Mouse (Mus musculus) intestine, embryonic 16.5 days (tissue): ENCODE measurements at regions not wholly inside any gene's neighbourhood (a gene's known extent, or its start where the extent isn't known, plus 50 kb on each side); places are given as distances from the start of the nearest gene placed in this dataset.

ENCODE experiments used
- ATAC-seq: fragments of 200-750 bp; cut with Nextera tagmentation; 2 replicates; pipeline ENCODE4 v1.8.0; 2017; ENCODE audit warnings: moderate TSS enrichment, moderate library complexity
- H3K27ac ChIP-seq: fragments of 300-500 bp; sonication (generic); 2 replicates; pipeline ENCODE4 v1.5.1; 2014; ENCODE audit warnings: mild to moderate bottlenecking, low read length
- H3K27me3 ChIP-seq: fragments of 300-500 bp; sonication (generic); replicated peaks from 2 replicates; pipeline ENCODE4 v1.6.1; 2014; ENCODE audit warnings: low read length, control low read depth, mixed read lengths; ENCODE audit not compliant: control insufficient read depth, insufficient read depth
- H3K36me3 ChIP-seq: fragments of 300-500 bp; sonication (generic); 2 replicates; pipeline ENCODE4 v1.6.1; 2014; ENCODE audit warnings: low read length, control low read depth; ENCODE audit not compliant: control insufficient read depth, insufficient read depth
- H3K4me1 ChIP-seq: fragments of 300-500 bp; sonication (generic); 2 replicates; pipeline ENCODE4 v1.6.1; 2014; ENCODE audit warnings: low read length, control low read depth, mixed read lengths; ENCODE audit not compliant: control insufficient read depth, insufficient read depth
- H3K4me2 ChIP-seq: fragments of 300-500 bp; sonication (generic); 2 replicates; pipeline ENCODE4 v1.6.1; 2014; ENCODE audit warnings: low read depth, low read length, control low read depth
- H3K4me3 ChIP-seq: fragments of 300-500 bp; sonication (generic); 2 replicates; pipeline ENCODE4 v1.5.1; 2014; ENCODE audit warnings: mild to moderate bottlenecking, low read length
- H3K9ac ChIP-seq: fragments of 300-500 bp; sonication (generic); 2 replicates; pipeline ENCODE4 v1.6.1; 2014; ENCODE audit warnings: low read depth, low read length
- H3K9me3 ChIP-seq: fragments of 300-500 bp; sonication (generic); 2 replicates; pipeline ENCODE4 v1.6.1; 2016; ENCODE audit warnings: low read length, control low read depth; ENCODE audit not compliant: control insufficient read depth
- WGBS: fragments of 180-500 bp; shearing (Covaris S2); extraction: QIAGEN DNeasy Blood & Tissue Kit; methylation state at CpG from one replicate; pipeline ENCODE4 v1.1.7; 2014; 5-methylcytosine and 5-hydroxymethylcytosine counted together

- H3K4me3 ChIP-seq = no peak overlapping the region
- no peaks in the 10 kb centered on the region for H3K4me1 ChIP-seq
- ATAC-seq = no peak
- no peaks in the 10 kb centered on the region for H3K27me3 ChIP-seq
- H3K36me3 ChIP-seq = no peaks in the 10 kb centered on the region
- H3K27ac ChIP-seq = no peak overlapping the region
- no peak overlapping the region for H3K9ac ChIP-seq
- no peak overlapping the region for H3K4me2 ChIP-seq
- WGBS = 59% methylated on average over 5 of the region's 5 CpGs
- no peaks in the 10 kb centered on the region for H3K9me3 ChIP-seq
Measured at GRCm38 (mm10) chr12:73475020-73475419, 71.2 kb downstream of the Tmem30b start.

GRCm38 (mm10) chr12:73473111-73473510 is 73.1 kb downstream of the Tmem30b start:
- Histone ChIP-seq H3K4me1 (no peaks in the 10 kb centered on the region), H3K36me3 (no peaks in the 10 kb centered on the region), H3K9me3 (no peaks in the 10 kb centered on the region), H3K27ac (no peak overlapping the region), H3K4me3 (no peak overlapping the region), H3K9ac (no peak overlapping the region), H3K27me3 (no peaks in the 10 kb centered on the region), H3K4me2 (no peak overlapping the region)
- WGBS = 71% methylated on average over 4 of the region's 4 CpGs
- ATAC-seq = no peak

DNA sequence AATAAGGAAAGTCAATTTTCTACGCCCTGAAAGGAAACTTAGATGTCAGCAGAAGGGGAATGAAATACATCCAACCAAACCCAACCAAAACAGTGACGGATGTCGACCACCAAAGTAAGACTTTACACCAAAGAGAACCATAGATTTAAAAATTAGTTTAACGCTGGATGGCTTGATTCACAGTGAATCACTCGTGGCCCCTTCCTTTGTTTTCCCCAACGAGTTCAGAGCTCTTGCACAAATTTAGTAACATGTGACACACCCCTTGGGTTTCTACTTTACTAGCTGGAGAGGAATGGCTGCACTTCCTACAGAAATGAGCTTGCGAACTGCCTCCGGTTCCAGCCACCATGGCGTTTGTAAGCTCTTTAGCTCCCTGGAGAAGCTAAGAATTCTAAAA is 74.2 kb downstream of the Tmem30b start:
- Histone ChIP-seq H3K4me3 (no peak overlapping the region), H3K9me3 (no peaks in the 10 kb centered on the region), H3K36me3 (no peaks in the 10 kb centered on the region), H3K27ac (no peak overlapping the region), H3K4me2 (no peak overlapping the region), H3K4me1 (no peaks in the 10 kb centered on the region), H3K27me3 (no peaks in the 10 kb centered on the region), H3K9ac (no peak overlapping the region)
- WGBS = 70% methylated on average over 9 of the region's 9 CpGs
- ATAC-seq = no peak

- ATAC-seq = no peak
- no peaks in the 10 kb centered on the region for H3K4me1 ChIP-seq
- H3K4me2 ChIP-seq = no peak overlapping the region
- no peaks in the 10 kb centered on the region for H3K27me3 ChIP-seq
- no peak overlapping the region for H3K9ac ChIP-seq
- WGBS = 88% methylated on average over 7 of the region's 7 CpGs
- no peaks in the 10 kb centered on the region for H3K36me3 ChIP-seq
- no peaks in the 10 kb centered on the region for H3K9me3 ChIP-seq
- no peak overlapping the region for H3K4me3 ChIP-seq
- no peak overlapping the region for H3K27ac ChIP-seq
Measured at GRCm38 (mm10) chr12:73466484-73466883, 79.7 kb downstream of the Tmem30b start.

DNA sequence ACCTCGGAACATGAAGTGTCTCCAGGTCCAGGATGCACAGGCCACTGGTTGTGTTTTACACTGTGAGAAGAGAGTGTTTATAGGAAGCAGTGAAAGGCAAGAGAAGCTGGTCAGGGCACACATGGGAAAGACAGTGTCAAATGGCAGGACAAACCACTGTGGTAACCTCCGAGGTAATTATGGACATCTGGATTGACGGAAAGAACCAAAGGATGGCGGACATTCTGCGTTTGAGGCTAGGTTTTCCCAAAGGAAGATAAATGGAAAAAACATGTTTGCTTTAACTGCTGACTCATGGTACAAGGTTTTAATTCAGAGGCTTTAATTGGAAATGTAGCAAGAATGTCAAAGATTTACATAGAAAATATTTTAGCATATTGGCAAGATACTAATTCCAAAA is 80.2 kb downstream of the Tmem30b start:
- Histone ChIP-seq H3K9me3 (no peaks in the 10 kb centered on the region), H3K27me3 (no peaks in the 10 kb centered on the region), H3K4me2 (no peak overlapping the region), H3K4me3 (no peak overlapping the region), H3K9ac (no peak overlapping the region), H3K27ac (no peak overlapping the region), H3K4me1 (no peaks in the 10 kb centered on the region), H3K36me3 (no peaks in the 10 kb centered on the region)
- 87% methylated on average over 5 of the region's 5 CpGs for WGBS
- ATAC-seq = no peak

GRCm38 (mm10) chr12:73464311-73464710 is 81.9 kb downstream of the Tmem30b start:
- WGBS = 85% methylated on average over 5 of the region's 5 CpGs
- H3K4me2 ChIP-seq = no peak overlapping the region

DNA sequence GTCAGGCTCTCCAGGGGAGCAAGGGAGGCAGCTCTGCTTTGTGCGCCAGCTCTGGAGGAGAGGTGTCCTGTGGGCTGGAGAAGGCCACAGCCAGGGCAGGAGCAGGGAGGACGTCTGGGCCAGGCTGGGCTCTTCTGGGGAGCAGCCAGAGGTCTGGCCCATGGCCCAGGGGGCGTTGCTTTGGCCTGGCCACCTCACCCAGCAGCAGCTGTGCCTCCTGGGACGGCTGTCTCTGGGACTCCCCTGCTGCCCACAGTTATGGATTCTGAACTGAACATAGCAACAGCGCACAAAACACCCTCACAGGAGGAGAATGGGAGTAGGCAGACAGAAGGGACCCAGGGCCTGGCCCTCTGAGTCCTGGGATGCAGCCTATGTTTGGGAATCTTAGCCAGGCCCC is 84.1 kb downstream of the Tmem30b start:
- Histone ChIP-seq H3K27me3 (no peaks in the 10 kb centered on the region), H3K9me3 (no peaks in the 10 kb centered on the region), H3K4me3 (no peak overlapping the region), H3K4me2 (no peak overlapping the region), H3K9ac (0 out of 2 replicates have a peak overlapping the region, but pooled peaks have one; percentile 24), H3K27ac (no peak overlapping the region), H3K4me1 (no peaks in the 10 kb centered on the region; the same call in 1 of the 2 replicates), H3K36me3 (no peaks in the 10 kb centered on the region)
- no peak for ATAC-seq
- WGBS = 48% methylated on average over 5 of the region's 5 CpGs

More at GRCm38 (mm10) chr12:73464311-73464710, 81.9 kb downstream of the Tmem30b start:
- no peaks in the 10 kb centered on the region for H3K27me3 ChIP-seq
- no peaks in the 10 kb centered on the region for H3K36me3 ChIP-seq
- H3K4me3 ChIP-seq = no peak overlapping the region
- H3K9ac ChIP-seq = no peak overlapping the region
- ATAC-seq = no peak
- H3K9me3 ChIP-seq = no peaks in the 10 kb centered on the region
- H3K27ac ChIP-seq = no peak overlapping the region
- H3K4me1 ChIP-seq = no peaks in the 10 kb centered on the region; the same call in 1 of the 2 replicates

GRCm38 (mm10) chr12:73460291-73460761 is 85.9 kb downstream of the Tmem30b start:
- Histone ChIP-seq H3K9ac (no peak overlapping the region), H3K4me1 (no peaks in the 10 kb centered on the region; the same call in 1 of the 2 replicates), H3K4me3 (no peak overlapping the region), H3K9me3 (no peaks in the 10 kb centered on the region), H3K36me3 (no peaks in the 10 kb centered on the region), H3K27ac (no peak overlapping the region), H3K27me3 (no peaks in the 10 kb centered on the region), H3K4me2 (no peak overlapping the region)
- WGBS = 25% methylated on average over 2 of the region's 2 CpGs
- no peak for ATAC-seq

- H3K27me3 ChIP-seq = no peaks in the 10 kb centered on the region
- peaks cover 2% of the 10 kb centered on the region; the same call in 1 of the 2 replicates for H3K4me1 ChIP-seq
- no peak overlapping the region for H3K27ac ChIP-seq
- no peak overlapping the region for H3K4me3 ChIP-seq
- WGBS = 75% methylated on average over 3 of the region's 3 CpGs
- no peaks in the 10 kb centered on the region for H3K36me3 ChIP-seq
- ATAC-seq = no peak
- no peak overlapping the region for H3K4me2 ChIP-seq
- H3K9ac ChIP-seq = no peak overlapping the region
- no peaks in the 10 kb centered on the region for H3K9me3 ChIP-seq
Measured at GRCm38 (mm10) chr12:73451257-73451656, 94.9 kb downstream of the Tmem30b start.

DNA sequence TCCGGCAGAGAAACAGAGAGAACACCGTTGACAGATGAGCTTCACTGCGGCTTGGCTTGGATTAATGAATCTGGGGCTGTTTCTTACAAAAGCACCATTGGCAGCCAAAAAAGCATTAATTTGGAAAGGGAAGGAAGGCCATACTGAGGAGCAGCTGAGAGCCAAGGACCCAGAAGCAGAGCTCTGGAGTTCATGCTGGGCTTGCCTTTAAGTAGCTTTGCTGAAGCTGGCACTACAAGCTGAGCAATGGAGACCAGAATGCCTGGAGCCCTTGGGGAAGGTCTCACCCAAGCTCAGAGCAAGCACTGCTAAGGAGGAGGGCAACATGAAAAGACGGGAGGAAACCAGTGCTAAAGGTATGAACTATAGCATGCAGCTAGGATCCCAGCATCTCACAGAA is 95.7 kb downstream of the Tmem30b start:
- ATAC-seq = no peak
- H3K4me3 ChIP-seq = no peak overlapping the region
- H3K27ac ChIP-seq = no peak overlapping the region
- no peaks in the 10 kb centered on the region for H3K36me3 ChIP-seq
- peaks cover 2% of the 10 kb centered on the region; the same call in 1 of the 2 replicates for H3K4me1 ChIP-seq
- H3K27me3 ChIP-seq = no peaks in the 10 kb centered on the region
- H3K9ac ChIP-seq = no peak overlapping the region
- WGBS = 77% methylated on average over 4 of the region's 4 CpGs
- H3K4me2 ChIP-seq = no peak overlapping the region
- no peaks in the 10 kb centered on the region for H3K9me3 ChIP-seq
